Mouse (Mus musculus) C2C12 (cell line): Measurements from ENCODE around the gene Slc39a11. TPM values are rescaled to one million over a fixed set of nuclear protein-coding genes. Genes with fewer than 3 reads are reported as not detected.

Experiments
- H3K27me3 ChIP-seq: one replicate; pipeline ENCODE4 v1.6.1; 2011; ENCODE audit not compliant: control insufficient read depth, insufficient read depth, insufficient read length
- H3K36me3 ChIP-seq: one replicate; pipeline ENCODE4 v1.6.1; 2011; ENCODE audit not compliant: control insufficient read depth, insufficient read depth
- H3K4me3 ChIP-seq: one replicate; pipeline ENCODE4 v1.5.1; 2011; ENCODE audit warnings: mild to moderate bottlenecking, control low read depth; ENCODE audit not compliant: poor library complexity, insufficient read depth, severe bottlenecking
- H3K79me2 ChIP-seq: one replicate; pipeline ENCODE4 v1.6.1; 2011; ENCODE audit not compliant: control insufficient read depth, insufficient read depth
- H3K79me3 ChIP-seq: one replicate; pipeline ENCODE4 v1.6.1; 2011; ENCODE audit warnings: low read depth, control low read depth
- H3ac ChIP-seq: one replicate; pipeline ENCODE3; 2011; ENCODE audit warnings: low read depth; ENCODE audit not compliant: control insufficient read depth, insufficient read length
- CEBPB ChIP-seq: IDR thresholded peaks from one replicate; pipeline ENCODE4 v1.6.1; 2011; ENCODE audit warnings: low read depth, mild to moderate bottlenecking, control low read depth, moderate library complexity
- CTCF ChIP-seq: IDR thresholded peaks from one replicate; pipeline ENCODE4 v1.5.1; 2011; ENCODE audit not compliant: control insufficient read depth, insufficient read depth, insufficient read length
- FOSL1 ChIP-seq: IDR thresholded peaks from one replicate; pipeline ENCODE4 v1.8.0; 2011; ENCODE audit warnings: mild to moderate bottlenecking, low read length; ENCODE audit not compliant: poor library complexity, insufficient read depth, severe bottlenecking
- MAX ChIP-seq: IDR thresholded peaks from one replicate; pipeline ENCODE4 v1.6.1; 2011; ENCODE audit warnings: mild to moderate bottlenecking, control low read depth
- MYOD1 ChIP-seq: IDR thresholded peaks from one replicate; pipeline ENCODE4 v1.6.1; 2011; ENCODE audit warnings: low read depth; ENCODE audit not compliant: control insufficient read depth, insufficient read length
- MYOG ChIP-seq: IDR thresholded peaks from one replicate; pipeline ENCODE4 v1.6.1; 2011; ENCODE audit not compliant: control insufficient read depth, insufficient read length; ENCODE audit errors: extremely low read depth
- USF1 ChIP-seq: IDR thresholded peaks from one replicate; pipeline ENCODE4 v1.6.1; 2011; ENCODE audit warnings: low read depth, mild to moderate bottlenecking, control low read depth, moderate library complexity
- polyA plus RNA-seq: library from polyadenylated mRNA; unstranded; fragments of >200 nt; fragmentation: generic; extraction: Trizol; gene quantifications from one replicate; pipeline ENCODE4 v1.2.1, GENCODE M21; 2012; ENCODE audit warnings: missing spikeins

Gene Slc39a11
- polyA plus RNA-seq, 1 experiment = 10.0 TPM

DNA sequence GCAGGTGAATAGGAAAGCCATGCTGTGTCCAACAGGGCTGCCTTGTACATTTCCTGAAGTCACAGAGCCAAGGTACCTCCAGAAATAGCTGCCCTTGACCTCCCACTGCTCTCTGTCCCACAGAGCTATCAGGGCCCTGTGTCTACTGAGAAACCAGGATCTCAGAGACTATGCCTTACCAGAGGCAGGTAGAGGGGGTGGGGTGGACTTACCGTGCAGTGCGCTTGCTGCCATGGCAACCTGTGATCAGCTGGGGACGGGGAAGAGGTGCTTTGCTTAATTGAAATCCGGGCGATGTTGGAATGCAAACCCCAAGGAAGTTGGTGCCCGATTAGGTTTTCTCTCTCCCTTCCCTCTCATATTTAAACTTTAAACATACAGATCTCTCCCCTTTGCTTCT, 260.2 kb downstream of the Slc39a11 start:
- TF ChIP-seq USF1 (no peak), MYOD1 (no peak), FOSL1 (no peak), CEBPB (no peak), MAX (no peak), MYOG (no peak), CTCF (no peak)
- Histone ChIP-seq H3K79me2 (no peaks in the 10 kb centered on the region), H3ac (no peak overlapping the region), H3K4me3 (no peak overlapping the region), H3K36me3 (no peaks in the 10 kb centered on the region), H3K27me3 (no peaks in the 10 kb centered on the region), H3K79me3 (no peaks in the 10 kb centered on the region)

- Histone ChIP-seq H3K79me2 (no peaks in the 10 kb centered on the region), H3K27me3 (no peaks in the 10 kb centered on the region), H3K36me3 (no peaks in the 10 kb centered on the region), H3K79me3 (no peaks in the 10 kb centered on the region), H3K4me3 (no peak overlapping the region), H3ac (no peak overlapping the region)
- TF ChIP-seq CTCF (no peak), MYOG (no peak), FOSL1 (no peak), MYOD1 (no peak), CEBPB (no peak), MAX (no peak), USF1 (no peak)
These were observed 267.0 kb downstream of the Slc39a11 start for GRCm38 (mm10) chr11:113382674-113383571.

- no peaks in the 10 kb centered on the region for H3K79me2 ChIP-seq
- H3K36me3 ChIP-seq = no peaks in the 10 kb centered on the region
These were observed 268.3 kb downstream of the Slc39a11 start for GRCm38 (mm10) chr11:113381550-113381949.

DNA sequence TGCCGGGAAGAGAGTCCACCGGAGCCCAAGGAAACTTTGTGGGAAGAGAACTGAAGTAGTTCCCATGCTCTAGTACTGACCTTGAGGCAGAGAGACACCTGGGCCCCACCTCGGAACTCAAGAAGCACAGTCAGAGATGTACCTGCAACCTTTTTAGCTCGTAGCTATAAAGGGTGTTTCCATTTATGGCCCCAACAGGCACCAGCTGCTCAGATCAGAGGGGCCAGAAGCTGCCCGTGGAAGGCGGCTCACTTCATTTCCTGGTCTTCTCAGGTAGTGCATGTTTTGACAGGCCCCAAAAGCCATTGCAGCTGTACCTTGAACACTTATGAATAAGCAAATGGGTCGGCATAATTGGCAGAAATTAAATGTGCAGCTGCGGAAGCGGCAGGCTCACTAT, 271.0 kb downstream of the Slc39a11 start:
- H3K27me3 ChIP-seq = no peaks in the 10 kb centered on the region
- H3K36me3 ChIP-seq = no peaks in the 10 kb centered on the region
- no peaks in the 10 kb centered on the region for H3K79me2 ChIP-seq
- H3ac ChIP-seq = no peak overlapping the region
- H3K79me3 ChIP-seq = no peaks in the 10 kb centered on the region
- no peak overlapping the region for H3K4me3 ChIP-seq
- no peak for TF ChIP-seq MAX
- TF ChIP-seq CEBPB = no peak
- TF ChIP-seq MYOG = no peak
- TF ChIP-seq USF1 = no peak
- TF ChIP-seq FOSL1 = no peak
- no peak for TF ChIP-seq MYOD1
- no peak for TF ChIP-seq CTCF

More at GRCm38 (mm10) chr11:113381550-113381949, 268.3 kb downstream of the Slc39a11 start:
- TF ChIP-seq MAX (no peak), USF1 (no peak), MYOD1 (no peak), MYOG (no peak), CTCF (no peak), FOSL1 (no peak), CEBPB (no peak)
- Histone ChIP-seq H3K27me3 (no peaks in the 10 kb centered on the region), H3K4me3 (no peak overlapping the region), H3ac (no peak overlapping the region), H3K79me3 (no peaks in the 10 kb centered on the region)

GRCm38 (mm10) chr11:113376066-113376465, 273.8 kb downstream of the Slc39a11 start:
- TF ChIP-seq CEBPB = no peak
- no peak for TF ChIP-seq MYOG
- no peaks in the 10 kb centered on the region for H3K79me3 ChIP-seq
- no peak overlapping the region for H3K4me3 ChIP-seq
- H3ac ChIP-seq = no peak overlapping the region
- H3K27me3 ChIP-seq = no peaks in the 10 kb centered on the region
- H3K79me2 ChIP-seq = no peaks in the 10 kb centered on the region
- H3K36me3 ChIP-seq = no peaks in the 10 kb centered on the region
